Mouse (Mus musculus) limb, embryonic 15.5 days (tissue): ENCODE results near the gene Glyctk. TPM values are rescaled to one million over a fixed set of nuclear protein-coding genes. Genes with fewer than 3 reads are reported as not detected.
A peak's percentile ranks its signal among the peaks of the same experiment; 100 is the strongest.

Experiments used
- ATAC-seq: fragments of 200-750 bp; cut with Nextera tagmentation; 2 replicates; pipeline ENCODE4 v1.8.0; 2017; ENCODE audit warnings: low read depth, moderate TSS enrichment; ENCODE audit not compliant: insufficient number of reproducible peaks, low FRiP score, low TSS enrichment
- H3K27ac ChIP-seq: fragments of 300-500 bp; sonication (generic); 2 replicates; pipeline ENCODE4 v1.5.1; 2015; ENCODE audit warnings: moderate library complexity, mild to moderate bottlenecking, inconsistent platforms
- H3K27me3 ChIP-seq: fragments of 300-500 bp; sonication (generic); 2 replicates; pipeline ENCODE4 v1.6.1; 2015; ENCODE audit warnings: inconsistent platforms
- H3K36me3 ChIP-seq: fragments of 300-500 bp; sonication (generic); 2 replicates; pipeline ENCODE4 v1.6.1; 2015; ENCODE audit warnings: inconsistent platforms
- H3K4me1 ChIP-seq: fragments of 300-500 bp; sonication (generic); 2 replicates; pipeline ENCODE4 v1.6.1; 2015; ENCODE audit warnings: inconsistent platforms
- H3K4me2 ChIP-seq: fragments of 300-500 bp; sonication (generic); 2 replicates; pipeline ENCODE4 v1.6.1; 2015; ENCODE audit warnings: mild to moderate bottlenecking, inconsistent platforms
- H3K4me3 ChIP-seq: fragments of 300-500 bp; sonication (generic); 2 replicates; pipeline ENCODE4 v1.5.1; 2015; ENCODE audit warnings: mild to moderate bottlenecking, inconsistent platforms
- H3K9ac ChIP-seq: fragments of 300-500 bp; sonication (generic); 2 replicates; pipeline ENCODE4 v1.6.1; 2015; ENCODE audit warnings: inconsistent platforms
- H3K9me3 ChIP-seq: fragments of 300-500 bp; sonication (generic); 2 replicates; pipeline ENCODE4 v1.6.1; 2016; ENCODE audit warnings: inconsistent platforms
- WGBS: fragments of 180-500 bp; shearing (Covaris S2); methylation state at CpG from one replicate; pipeline ENCODE4 v1.1.7; 2015; 5-methylcytosine and 5-hydroxymethylcytosine counted together
- polyA plus RNA-seq: library from polyadenylated mRNA; unstranded; fragments of >200 nt; fragmentation: Nextera tagmentation; extraction: Ambion mirVana; gene quantifications from 2 replicates; pipeline ENCODE4 v1.2.1, GENCODE M21; 2015

The Glyctk gene
- polyA plus RNA-seq, 1 experiment from 2014 or later: 2.5 TPM

- H3K36me3 ChIP-seq: peaks cover 51% of the 10 kb centered on the region
- H3K4me1 ChIP-seq: peaks cover 20% of the 10 kb centered on the region
- ATAC-seq: no peak
Measured at GRCm38 (mm10) chr9:106195693-106196092, 37.8 kb upstream of the Glyctk start.

GRCm38 (mm10) chr9:106193930-106194807 is 36.2 kb upstream of the Glyctk start:
- Histone ChIP-seq H3K9me3 (no peaks in the 10 kb centered on the region), H3K4me2 (no peak overlapping the region), H3K27ac (no peak overlapping the region; the same call in 1 of the 2 replicates), H3K27me3 (no peaks in the 10 kb centered on the region), H3K4me3 (no peak overlapping the region), H3K9ac (no peak overlapping the region), H3K4me1 (peaks cover 13% of the 10 kb centered on the region), H3K36me3 (peaks cover 66% of the 10 kb centered on the region)
- no peak for ATAC-seq
- 88% methylated on average over 8 of the region's 8 CpGs for whole genome bisulfite sequencing

More at GRCm38 (mm10) chr9:106195693-106196092, 37.8 kb upstream of the Glyctk start:
- no peak overlapping the region for H3K9ac ChIP-seq
- no peak overlapping the region for H3K27ac ChIP-seq
- no peaks in the 10 kb centered on the region for H3K27me3 ChIP-seq
- no peaks in the 10 kb centered on the region for H3K9me3 ChIP-seq
- no peak overlapping the region for H3K4me3 ChIP-seq
- 90% methylated on average over 8 of the region's 8 CpGs for WGBS
- no peak overlapping the region for H3K4me2 ChIP-seq

- 0 out of 2 replicates have a peak overlapping the region, but pooled peaks have one; percentile 9 for H3K27ac ChIP-seq
Measured at GRCm38 (mm10) chr9:106192998-106193397, 35.1 kb upstream of the Glyctk start.

GRCm38 (mm10) chr9:106192024-106192423 is 34.1 kb upstream of the Glyctk start:
- 91% methylated on average over 8 of the region's 8 CpGs for WGBS
- H3K36me3 ChIP-seq: peaks cover 88% of the 10 kb centered on the region
- no peak for ATAC-seq

More at GRCm38 (mm10) chr9:106192998-106193397, 35.1 kb upstream of the Glyctk start:
- H3K4me2 ChIP-seq: no peak overlapping the region
- peaks cover 78% of the 10 kb centered on the region for H3K36me3 ChIP-seq
- no peak overlapping the region for H3K4me3 ChIP-seq
- WGBS: 81% methylated on average over 1 of the region's 1 CpGs
- H3K27me3 ChIP-seq: no peaks in the 10 kb centered on the region
- no peak overlapping the region for H3K9ac ChIP-seq
- ATAC-seq: no peak
- H3K9me3 ChIP-seq: no peaks in the 10 kb centered on the region
- peaks cover 6% of the 10 kb centered on the region for H3K4me1 ChIP-seq

GRCm38 (mm10) chr9:106191355-106191754 is 33.4 kb upstream of the Glyctk start:
- H3K4me3 ChIP-seq: no peak overlapping the region
- ATAC-seq: no peak
- no peak overlapping the region for H3K9ac ChIP-seq
- H3K4me2 ChIP-seq: no peak overlapping the region
- H3K27ac ChIP-seq: no peak overlapping the region
- H3K9me3 ChIP-seq: no peaks in the 10 kb centered on the region
- no peaks in the 10 kb centered on the region for H3K4me1 ChIP-seq
- H3K36me3 ChIP-seq: peaks cover 91% of the 10 kb centered on the region
- 88% methylated on average over 1 of the region's 1 CpGs for WGBS
- H3K27me3 ChIP-seq: no peaks in the 10 kb centered on the region

More at GRCm38 (mm10) chr9:106192024-106192423, 34.1 kb upstream of the Glyctk start:
- Histone ChIP-seq H3K4me2 (no peak overlapping the region), H3K4me3 (no peak overlapping the region), H3K27ac (no peak overlapping the region), H3K9ac (no peak overlapping the region), H3K27me3 (no peaks in the 10 kb centered on the region), H3K4me1 (no peaks in the 10 kb centered on the region), H3K9me3 (no peaks in the 10 kb centered on the region)

- H3K9ac ChIP-seq: no peak overlapping the region
- H3K9me3 ChIP-seq: no peaks in the 10 kb centered on the region
- no peaks in the 10 kb centered on the region for H3K27me3 ChIP-seq
- no peak overlapping the region for H3K27ac ChIP-seq
- peaks cover 90% of the 10 kb centered on the region for H3K36me3 ChIP-seq
- ATAC-seq: no peak
- H3K4me3 ChIP-seq: no peak overlapping the region
- H3K4me1 ChIP-seq: no peaks in the 10 kb centered on the region
- WGBS: 90% methylated on average over 5 of the region's 5 CpGs
- H3K4me2 ChIP-seq: no peak overlapping the region
Measured at GRCm38 (mm10) chr9:106183996-106184395, 26.1 kb upstream of the Glyctk start.

GRCm38 (mm10) chr9:106182146-106182545 is 24.2 kb upstream of the Glyctk start:
- H3K36me3 ChIP-seq: peaks cover 88% of the 10 kb centered on the region
- no peak for ATAC-seq
- WGBS: 91% methylated on average over 4 of the region's 4 CpGs

GRCm38 (mm10) chr9:106179964-106180363 is 22.0 kb upstream of the Glyctk start:
- Histone ChIP-seq H3K27ac (no peak overlapping the region), H3K9me3 (no peaks in the 10 kb centered on the region), H3K36me3 (peaks cover 76% of the 10 kb centered on the region), H3K4me2 (no peak overlapping the region), H3K9ac (no peak overlapping the region), H3K27me3 (no peaks in the 10 kb centered on the region), H3K4me1 (peaks cover 13% of the 10 kb centered on the region), H3K4me3 (no peak overlapping the region)
- WGBS: 93% methylated on average over 3 of the region's 3 CpGs
- ATAC-seq: no peak

More at GRCm38 (mm10) chr9:106182146-106182545, 24.2 kb upstream of the Glyctk start:
- Histone ChIP-seq H3K9me3 (no peaks in the 10 kb centered on the region), H3K27me3 (no peaks in the 10 kb centered on the region), H3K27ac (no peak overlapping the region), H3K9ac (no peak overlapping the region), H3K4me2 (no peak overlapping the region), H3K4me3 (no peak overlapping the region), H3K4me1 (no peaks in the 10 kb centered on the region; the same call in 1 of the 2 replicates)

- Histone ChIP-seq H3K27ac (no peak overlapping the region), H3K9me3 (no peaks in the 10 kb centered on the region), H3K4me2 (no peak overlapping the region), H3K9ac (no peak overlapping the region), H3K36me3 (peaks cover 71% of the 10 kb centered on the region), H3K4me3 (no peak overlapping the region), H3K27me3 (no peaks in the 10 kb centered on the region), H3K4me1 (peaks cover 17% of the 10 kb centered on the region)
- no peak for ATAC-seq
- WGBS: 86% methylated on average over 2 of the region's 2 CpGs
Measured at GRCm38 (mm10) chr9:106179454-106179853, 21.5 kb upstream of the Glyctk start.

GRCm38 (mm10) chr9:106177799-106178198 is 19.9 kb upstream of the Glyctk start:
- Histone ChIP-seq H3K4me2 (no peak overlapping the region), H3K27ac (no peak overlapping the region), H3K9me3 (no peaks in the 10 kb centered on the region), H3K4me3 (no peak overlapping the region), H3K36me3 (peaks cover 54% of the 10 kb centered on the region), H3K9ac (no peak overlapping the region), H3K27me3 (no peaks in the 10 kb centered on the region), H3K4me1 (peaks cover 31% of the 10 kb centered on the region)
- 80% methylated on average over 6 of the region's 6 CpGs for WGBS
- no peak for ATAC-seq

GRCm38 (mm10) chr9:106176769-106177168 is 18.8 kb upstream of the Glyctk start:
- no peak overlapping the region for H3K9ac ChIP-seq
- H3K27me3 ChIP-seq: no peaks in the 10 kb centered on the region
- ATAC-seq: no peak
- H3K9me3 ChIP-seq: no peaks in the 10 kb centered on the region
- no peak overlapping the region for H3K4me2 ChIP-seq
- 37% methylated on average over 5 of the region's 5 CpGs for WGBS
- H3K36me3 ChIP-seq: peaks cover 44% of the 10 kb centered on the region
- H3K4me3 ChIP-seq: no peak overlapping the region
- peaks cover 31% of the 10 kb centered on the region for H3K4me1 ChIP-seq
- H3K27ac ChIP-seq: no peak overlapping the region

GRCm38 (mm10) chr9:106175552-106176200 is 17.7 kb upstream of the Glyctk start:
- Histone ChIP-seq H3K4me2 (no peak overlapping the region), H3K9ac (no peak overlapping the region), H3K27ac (no peak overlapping the region), H3K9me3 (no peaks in the 10 kb centered on the region), H3K27me3 (no peaks in the 10 kb centered on the region), H3K4me1 (peaks cover 31% of the 10 kb centered on the region), H3K4me3 (no peak overlapping the region), H3K36me3 (peaks cover 33% of the 10 kb centered on the region)
- 54% methylated on average over 3 of the region's 3 CpGs for WGBS
- ATAC-seq: no peak
